Mouse (Mus musculus) hindbrain, embryonic 10.5 days (tissue): ENCODE results near the gene Frat1. TPM values are rescaled to one million over a fixed set of nuclear protein-coding genes. Genes with fewer than 3 reads are reported as not detected.
A peak's percentile ranks its signal among the peaks of the same experiment; 100 is the strongest.

Source experiments
- DNase-seq: peaks from one replicate; pipeline ENCODE4 v3.0.0-alpha.2; 2017; ENCODE audit warnings: low spot score
- H3K27ac ChIP-seq: fragments of 300-500 bp; sonication (generic); 2 replicates; pipeline ENCODE4 v1.5.1; 2016; ENCODE audit warnings: mild to moderate bottlenecking, moderate library complexity
- H3K27me3 ChIP-seq: fragments of 300-500 bp; sonication (generic); 2 replicates; pipeline ENCODE4 v1.6.1; 2016; ENCODE audit warnings: mild to moderate bottlenecking; ENCODE audit not compliant: poor library complexity, insufficient read depth, severe bottlenecking
- H3K36me3 ChIP-seq: fragments of 300-500 bp; sonication (generic); 2 replicates; pipeline ENCODE4 v1.6.1; 2016; ENCODE audit warnings: mild to moderate bottlenecking, moderate library complexity
- H3K4me1 ChIP-seq: fragments of 300-500 bp; sonication (generic); replicated peaks from 2 replicates; pipeline ENCODE4 v1.6.1; 2016; ENCODE audit warnings: mild to moderate bottlenecking
- H3K4me3 ChIP-seq: fragments of 300-500 bp; sonication (generic); 2 replicates; pipeline ENCODE4 v1.5.1; 2016; ENCODE audit warnings: mild to moderate bottlenecking, moderate library complexity
- H3K9me3 ChIP-seq: fragments of 300-500 bp; sonication (generic); 2 replicates; pipeline ENCODE4 v1.6.1; 2016; ENCODE audit warnings: mild to moderate bottlenecking, moderate library complexity
- WGBS: fragments of 180-500 bp; shearing (Covaris S2); methylation state at CpG from one replicate; pipeline ENCODE4 v1.1.7; 2016; 5-methylcytosine and 5-hydroxymethylcytosine counted together
- polyA plus RNA-seq: library from polyadenylated mRNA; unstranded; fragments of >200 nt; fragmentation: Nextera tagmentation; extraction: Ambion mirVana; gene quantifications from 2 replicates; pipeline ENCODE4 v1.2.1, GENCODE M21; 2016

Gene Frat1
- polyA plus RNA-seq, 1 experiment from 2014 or later = 13.4 TPM

- 84% methylated on average over 1 of the region's 1 CpGs for WGBS
- Histone ChIP-seq H3K9me3 (no peaks in the 10 kb centered on the region), H3K27ac (no peak overlapping the region), H3K4me3 (no peak overlapping the region), H3K4me1 (peaks cover 13% of the 10 kb centered on the region), H3K36me3 (no peaks in the 10 kb centered on the region), H3K27me3 (peaks cover 3% of the 10 kb centered on the region; the same call in 1 of the 2 replicates)
- DNase-seq = no peak
Measured at GRCm38 (mm10) chr19:41822589-41822988, 7.2 kb upstream of the Frat1 start.

- Histone ChIP-seq H3K27me3 (peaks cover 3% of the 10 kb centered on the region; the same call in 1 of the 2 replicates), H3K4me3 (no peak overlapping the region), H3K4me1 (peaks cover 17% of the 10 kb centered on the region), H3K27ac (no peak overlapping the region), H3K36me3 (no peaks in the 10 kb centered on the region), H3K9me3 (no peaks in the 10 kb centered on the region)
- WGBS = 86% methylated on average over 5 of the region's 5 CpGs
- no peak for DNase-seq
Measured at GRCm38 (mm10) chr19:41824950-41825349, 4.8 kb upstream of the Frat1 start.

GRCm38 (mm10) chr19:41826529-41826928 lies 3.2 kb upstream of the Frat1 start:
- peaks cover 3% of the 10 kb centered on the region; the same call in 1 of the 2 replicates for H3K27me3 ChIP-seq
- no peaks in the 10 kb centered on the region for H3K36me3 ChIP-seq
- WGBS = 90% methylated on average over 3 of the region's 3 CpGs
- no peak for DNase-seq
- H3K9me3 ChIP-seq = no peaks in the 10 kb centered on the region
- no peak overlapping the region for H3K4me3 ChIP-seq
- peaks cover 20% of the 10 kb centered on the region for H3K4me1 ChIP-seq
- no peak overlapping the region for H3K27ac ChIP-seq

- peak overlapping the region; percentile 96 for H3K27ac ChIP-seq
- H3K27me3 ChIP-seq = peaks cover 25% of the 10 kb centered on the region
- peak overlapping the region; percentile 85 for H3K4me3 ChIP-seq
- peaks cover 39% of the 10 kb centered on the region for H3K4me1 ChIP-seq
- no peaks in the 10 kb centered on the region for H3K36me3 ChIP-seq
- no peak for DNase-seq
- H3K9me3 ChIP-seq = no peaks in the 10 kb centered on the region
- WGBS = 70% methylated on average over 3 of the region's 3 CpGs
Measured at GRCm38 (mm10) chr19:41828941-41829340, 829 bp upstream of the Frat1 start.

- WGBS = under 1% methylated on average over 112 of the region's 112 CpGs
- DNase-seq = peak; percentile 72
- Histone ChIP-seq H3K27me3 (peaks cover 25% of the 10 kb centered on the region), H3K9me3 (no peaks in the 10 kb centered on the region), H3K4me1 (peaks cover 42% of the 10 kb centered on the region), H3K4me3 (peak overlapping the region; percentile 85), H3K27ac (peak overlapping the region; percentile 96), H3K36me3 (no peaks in the 10 kb centered on the region)
Measured at GRCm38 (mm10) chr19:41830106-41831031, 599 bp downstream of the Frat1 start.

- Histone ChIP-seq H3K27ac (peak overlapping the region; percentile 96), H3K9me3 (no peaks in the 10 kb centered on the region), H3K27me3 (peaks cover 25% of the 10 kb centered on the region), H3K36me3 (no peaks in the 10 kb centered on the region), H3K4me3 (peak overlapping the region; percentile 85), H3K4me1 (peaks cover 50% of the 10 kb centered on the region)
- peak; percentile 33 for DNase-seq
- WGBS = 1% methylated on average over 19 of the region's 19 CpGs
Measured at GRCm38 (mm10) chr19:41831101-41831570, 1.4 kb downstream of the Frat1 start.

- Histone ChIP-seq H3K4me3 (peak overlapping the region; percentile 85), H3K36me3 (no peaks in the 10 kb centered on the region), H3K9me3 (no peaks in the 10 kb centered on the region), H3K4me1 (peaks cover 56% of the 10 kb centered on the region), H3K27me3 (peaks cover 25% of the 10 kb centered on the region), H3K27ac (peak overlapping the region; percentile 62)
- peak; percentile 40 for DNase-seq
- 3% methylated on average over 14 of the region's 14 CpGs for WGBS
Measured at GRCm38 (mm10) chr19:41831718-41832391, 2.1 kb downstream of the Frat1 start.

- H3K27me3 ChIP-seq = peaks cover 25% of the 10 kb centered on the region
- H3K9me3 ChIP-seq = no peaks in the 10 kb centered on the region
- no peaks in the 10 kb centered on the region for H3K36me3 ChIP-seq
- DNase-seq = no peak
- H3K4me3 ChIP-seq = no peak overlapping the region
- H3K27ac ChIP-seq = no peak overlapping the region; the same call in 1 of the 2 replicates
- 75% methylated on average over 13 of the region's 13 CpGs for WGBS
- H3K4me1 ChIP-seq = peaks cover 61% of the 10 kb centered on the region
Measured at GRCm38 (mm10) chr19:41832501-41833201, 2.9 kb downstream of the Frat1 start.

GRCm38 (mm10) chr19:41835407-41835806 lies 5.6 kb downstream of the Frat1 start:
- Histone ChIP-seq H3K9me3 (no peaks in the 10 kb centered on the region), H3K36me3 (no peaks in the 10 kb centered on the region), H3K4me3 (no peak overlapping the region), H3K27me3 (peaks cover 25% of the 10 kb centered on the region), H3K27ac (no peak overlapping the region), H3K4me1 (peaks cover 53% of the 10 kb centered on the region)
- no peak for DNase-seq
- 60% methylated on average over 6 of the region's 6 CpGs for WGBS

- Histone ChIP-seq H3K36me3 (no peaks in the 10 kb centered on the region), H3K9me3 (no peaks in the 10 kb centered on the region), H3K27ac (no peak overlapping the region), H3K27me3 (peaks cover 25% of the 10 kb centered on the region), H3K4me3 (peak overlapping the region; percentile 16; the same call in 1 of the 2 replicates), H3K4me1 (peaks cover 49% of the 10 kb centered on the region)
- DNase-seq = no peak
- WGBS = 3% methylated on average over 6 of the region's 6 CpGs
Measured at GRCm38 (mm10) chr19:41835816-41836215, 6.0 kb downstream of the Frat1 start.

- Histone ChIP-seq H3K4me3 (no peak overlapping the region), H3K36me3 (no peaks in the 10 kb centered on the region), H3K27ac (no peak overlapping the region), H3K9me3 (no peaks in the 10 kb centered on the region), H3K4me1 (peaks cover 40% of the 10 kb centered on the region), H3K27me3 (peaks cover 20% of the 10 kb centered on the region)
- DNase-seq = no peak
- 60% methylated on average over 3 of the region's 3 CpGs for WGBS
Measured at GRCm38 (mm10) chr19:41836719-41837118, 6.9 kb downstream of the Frat1 start.

GRCm38 (mm10) chr19:41837194-41837916 lies 7.6 kb downstream of the Frat1 start:
- H3K27me3 ChIP-seq = peaks cover 15% of the 10 kb centered on the region
- H3K4me1 ChIP-seq = peaks cover 34% of the 10 kb centered on the region
- WGBS = 77% methylated on average over 9 of the region's 9 CpGs
- H3K36me3 ChIP-seq = no peaks in the 10 kb centered on the region
- H3K9me3 ChIP-seq = no peaks in the 10 kb centered on the region
- no peak overlapping the region for H3K4me3 ChIP-seq
- no peak overlapping the region for H3K27ac ChIP-seq
- no peak for DNase-seq
